Mouse (Mus musculus): Measurements from ENCODE around the gene Zfp977.
"Not testable (repeated sequence)": the region's sequence is repeated elsewhere in the genome, so short reads cannot be mapped to it uniquely, and the experiment has no call there.

The Zfp977 gene

DNA sequence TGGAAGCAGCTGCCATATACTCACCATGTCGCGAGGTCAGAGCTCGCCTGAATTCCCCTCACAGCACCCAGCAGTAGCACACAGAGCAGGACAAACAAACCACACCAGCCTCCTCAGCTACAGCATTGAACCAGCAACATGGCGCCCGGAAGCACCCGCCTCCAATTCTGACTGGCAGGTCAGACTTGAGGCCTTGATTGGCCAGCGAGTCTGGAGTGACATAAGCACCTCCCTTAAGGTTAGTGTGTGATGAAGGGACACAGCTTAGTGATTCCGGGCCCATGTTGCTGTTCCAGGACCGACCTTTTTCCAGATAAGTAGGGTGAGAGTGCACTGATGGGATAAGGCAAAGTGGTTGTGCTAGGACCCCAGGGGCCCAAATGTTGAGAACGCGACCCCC, at the start of gene Zfp977:
Gene Zfp977 (minus strand): TSS at position 135 of the 400 bp plus-strand sequence.
- DNase-seq (ENCODE audit: low spot score in 2 of 2), result not testable (repeated sequence)

DNA sequence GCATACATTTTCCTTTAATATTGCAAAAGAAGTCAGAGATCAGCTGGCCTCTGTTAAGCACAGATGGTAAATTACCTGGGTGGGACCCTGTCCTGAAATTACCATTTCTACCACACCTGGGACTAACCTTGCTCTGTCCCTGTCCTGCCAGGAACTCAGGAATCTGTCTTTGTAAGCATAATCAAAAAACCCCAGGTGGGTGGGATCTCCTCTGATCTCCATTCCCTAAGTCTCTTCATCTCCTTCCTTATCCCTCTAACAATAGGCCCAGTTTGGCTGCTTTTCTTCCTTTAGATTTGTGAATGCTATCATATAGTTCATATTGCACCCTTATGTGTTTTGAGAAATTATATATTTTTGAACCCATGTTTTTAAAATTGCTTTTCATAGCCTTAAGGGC, 38.7 kb upstream of the Zfp977 start:
- DNase-seq (ENCODE audit: low spot score in 2 of 2), result not testable (repeated sequence)

DNA sequence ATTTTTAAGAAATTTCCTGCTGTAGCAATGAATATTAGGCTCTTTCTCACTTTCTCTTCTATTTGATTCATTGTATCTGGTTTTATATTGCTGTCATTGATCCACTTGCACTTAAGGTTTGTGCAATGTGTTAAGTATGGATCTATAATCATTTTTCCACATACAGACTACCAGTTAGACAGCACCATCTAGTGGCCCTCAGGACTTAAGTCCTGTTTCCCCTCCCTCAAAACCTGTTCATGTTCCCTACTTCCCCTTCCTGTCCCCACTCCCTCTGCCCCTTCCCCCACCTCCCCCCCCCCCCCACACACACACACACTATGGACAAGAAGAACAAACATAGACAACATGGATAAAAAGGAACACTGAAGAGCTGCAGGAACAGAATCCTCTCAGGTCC, 3.3 kb upstream of the Zfp977 start:
- not testable (repeated sequence) for DNase-seq (ENCODE audit: low spot score in 2 of 2)

GRCm38 (mm10) chr7:42591311-42591710, 1.0 kb downstream of the Zfp977 start:
- not testable (repeated sequence) for DNase-seq (ENCODE audit: low spot score in 2 of 2)

DNA sequence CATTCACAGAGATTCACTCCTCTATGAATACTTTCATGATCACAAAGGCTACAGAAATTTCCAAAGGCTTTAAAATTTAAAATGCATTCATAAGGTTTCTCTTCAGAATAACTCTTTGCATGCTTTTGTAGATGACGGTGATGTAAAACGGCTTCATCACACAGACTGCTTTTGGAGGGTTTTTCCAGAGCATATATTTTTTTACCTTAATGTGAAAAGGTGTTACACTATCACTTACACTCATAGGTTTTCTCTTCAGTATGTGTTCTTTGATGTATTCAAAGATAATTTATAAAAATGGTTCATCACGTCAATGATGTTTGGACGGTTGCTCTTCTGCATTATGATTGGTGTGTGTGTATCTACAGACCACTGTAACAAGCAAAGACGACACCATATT, 13.9 kb downstream of the Zfp977 start, which contains the start of gene Gm21028:
Gene Gm21028 (minus strand): TSS at position 101 of the 400 bp plus-strand sequence.
- DNase-seq (ENCODE audit: low spot score in 2 of 2), result no peak

DNA sequence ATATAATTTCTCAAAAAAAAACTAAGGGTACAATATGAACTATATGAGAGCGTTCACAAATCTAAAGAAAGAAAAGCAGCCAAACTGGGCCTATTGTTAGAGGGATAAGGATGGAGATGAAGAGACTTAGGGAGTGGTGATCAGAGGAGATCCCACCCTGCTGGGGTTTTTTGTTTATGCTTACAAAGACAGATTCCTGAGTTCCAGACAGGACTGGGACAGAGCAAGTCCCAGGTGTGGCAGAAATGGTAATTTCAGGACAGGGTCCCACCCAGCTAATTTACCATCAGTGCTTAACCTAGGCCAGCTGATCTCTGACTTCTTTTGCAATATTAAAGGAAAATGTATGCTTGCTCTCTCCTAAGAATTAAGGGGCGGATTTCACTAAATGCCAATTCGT, 40.6 kb downstream of the Zfp977 start:
- no peak for DNase-seq (ENCODE audit: low spot score in 2 of 2)
